Mouse (Mus musculus): ENCODE data around the gene Ihh. TPM values are rescaled to one million over a fixed set of nuclear protein-coding genes. Genes with fewer than 3 reads are reported as not detected.

The Ihh gene
- total and polyA plus RNA-seq, 2 experiments from 2014 or later = 0.16 to 0.21 TPM

DNA sequence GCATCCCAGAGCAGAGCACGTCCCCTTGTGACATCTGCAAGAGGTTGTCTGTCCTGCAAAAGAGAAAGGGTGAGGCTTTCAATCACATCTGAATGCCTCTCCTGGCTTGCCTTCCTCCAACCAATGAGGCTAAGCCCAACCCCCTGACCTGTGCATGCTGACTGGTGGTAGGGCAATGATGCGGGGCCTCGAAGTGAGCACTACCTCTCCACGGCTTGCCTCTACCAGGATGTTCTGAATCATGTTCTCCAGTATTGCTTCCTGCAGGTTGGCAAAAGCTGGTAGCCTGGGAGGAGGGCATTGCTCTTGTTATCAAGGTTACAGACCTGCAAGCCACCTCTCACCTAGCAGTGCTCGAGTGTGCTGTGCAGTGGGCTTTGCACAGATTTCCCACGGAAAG is 49.3 kb downstream of the Ihh start:
- H3K9ac ChIP-seq (replicated peaks; ENCODE audit: low read length, poor library complexity, severe bottlenecking) = no peak overlapping the region
- 29% methylated on average over 6 of the region's 6 CpGs for WGBS
- no peak overlapping the region for H3K4me2 ChIP-seq (ENCODE audit: low read depth, low read length, poor library complexity, severe bottlenecking)
- no peaks in the 10 kb centered on the region for H3K9me3 ChIP-seq (ENCODE audit: low read length)
- no peak for ATAC-seq (ENCODE audit: low FRiP score)
- no peak for DNase-seq (ENCODE audit: low spot score)
- no peak for TF ChIP-seq CTCF (IDR thresholded peaks at IDR 0.05)
- H3K36me3 ChIP-seq (ENCODE audit: insufficient read depth, low read length) = no peaks in the 10 kb centered on the region
- H3K27ac ChIP-seq (ENCODE audit: low read depth, low read length) = no peak overlapping the region
- no peak overlapping the region for H3K4me3 ChIP-seq (ENCODE audit: low read depth, low read length)
- no peaks in the 10 kb centered on the region for H3K4me1 ChIP-seq (ENCODE audit: insufficient read depth, low read length)
- H3K27me3 ChIP-seq (ENCODE audit: insufficient read depth, low read length) = peaks cover 41% of the 10 kb centered on the region

DNA sequence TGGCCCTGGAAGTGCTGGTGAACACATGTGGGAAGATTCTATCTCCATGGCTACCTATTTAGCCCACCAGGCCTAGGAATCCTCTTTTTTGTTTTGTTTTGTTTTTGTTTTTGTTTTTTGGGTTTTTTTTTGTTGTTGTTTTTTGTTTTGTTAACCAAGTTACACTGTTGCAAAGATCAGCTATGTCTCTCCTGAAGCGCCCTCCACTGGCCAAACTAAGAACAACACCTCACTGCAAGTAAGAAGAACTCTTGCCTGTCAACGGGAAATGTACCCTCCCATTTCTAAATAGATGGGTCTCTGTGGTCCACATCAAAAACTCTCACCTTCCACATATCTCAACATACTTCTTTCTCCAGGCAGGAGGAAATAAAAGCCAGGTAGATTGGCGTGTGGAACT is 49.8 kb downstream of the Ihh start:
- no peak overlapping the region for H3K4me3 ChIP-seq (ENCODE audit: low read depth, low read length)
- TF ChIP-seq CTCF (IDR thresholded peaks at IDR 0.05) = peak; percentile 70
- no peak overlapping the region for H3K27ac ChIP-seq (ENCODE audit: low read depth, low read length)
- 10% methylated on average over 3 of the region's 3 CpGs for WGBS
- H3K9me3 ChIP-seq (ENCODE audit: low read length) = no peaks in the 10 kb centered on the region
- ATAC-seq (ENCODE audit: low FRiP score) (no peak), DNase-seq (ENCODE audit: low spot score) (peak; percentile 50)
- no peaks in the 10 kb centered on the region for H3K4me1 ChIP-seq (ENCODE audit: insufficient read depth, low read length)
- H3K27me3 ChIP-seq (ENCODE audit: insufficient read depth, low read length) = peaks cover 45% of the 10 kb centered on the region
- no peak overlapping the region for H3K4me2 ChIP-seq (ENCODE audit: low read depth, low read length, poor library complexity, severe bottlenecking)
- no peak overlapping the region for H3K9ac ChIP-seq (replicated peaks; ENCODE audit: low read length, poor library complexity, severe bottlenecking)
- H3K36me3 ChIP-seq (ENCODE audit: insufficient read depth, low read length) = no peaks in the 10 kb centered on the region

DNA sequence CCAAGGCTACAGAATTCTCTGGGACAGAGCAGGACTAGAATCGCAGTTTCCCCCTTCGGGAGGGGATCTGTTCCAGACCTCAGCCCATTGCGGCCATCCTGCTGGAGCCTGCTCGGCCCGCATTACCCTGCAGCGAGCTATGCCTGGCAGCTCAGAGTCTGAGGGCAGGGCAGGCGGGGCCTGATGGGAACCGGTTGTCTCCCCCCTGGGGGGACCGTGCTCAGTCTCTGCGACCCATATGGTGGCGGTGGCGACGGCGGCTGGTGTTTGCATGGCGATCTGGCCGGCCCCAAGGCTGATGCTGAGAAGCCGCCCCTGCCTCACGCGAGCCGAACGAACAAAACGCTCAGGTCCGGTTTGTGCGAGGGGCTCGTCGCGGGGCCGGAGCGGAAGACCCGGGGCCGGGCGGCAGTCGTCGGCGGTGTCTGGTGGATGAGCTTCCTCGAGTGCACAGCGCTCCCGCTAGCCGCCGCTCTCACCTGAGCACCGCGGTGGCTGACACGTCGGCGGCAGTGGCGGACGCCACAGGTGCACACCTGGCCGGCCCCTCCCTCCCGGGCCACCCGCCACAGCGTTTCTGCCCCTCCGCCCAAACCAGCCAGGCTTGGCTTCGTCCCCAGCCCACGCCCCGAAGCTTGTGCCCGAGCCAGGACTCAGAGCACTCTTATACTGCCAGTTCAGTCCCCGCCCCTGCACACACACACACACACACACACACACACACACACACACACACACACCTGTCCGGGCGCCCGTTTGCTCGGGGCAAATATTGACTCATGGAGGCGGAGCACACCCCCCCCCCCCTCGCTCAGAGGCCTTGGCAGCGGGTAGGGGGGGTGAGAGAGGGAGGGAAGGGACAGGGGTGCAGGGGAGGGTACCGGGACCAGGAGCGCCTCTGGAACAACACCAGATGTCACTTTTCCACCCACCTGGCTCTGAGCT is 50.9 kb downstream of the Ihh start:
- no peak overlapping the region for H3K27ac ChIP-seq (ENCODE audit: low read depth, low read length)
- no peak for DNase-seq (ENCODE audit: low spot score)

DNA sequence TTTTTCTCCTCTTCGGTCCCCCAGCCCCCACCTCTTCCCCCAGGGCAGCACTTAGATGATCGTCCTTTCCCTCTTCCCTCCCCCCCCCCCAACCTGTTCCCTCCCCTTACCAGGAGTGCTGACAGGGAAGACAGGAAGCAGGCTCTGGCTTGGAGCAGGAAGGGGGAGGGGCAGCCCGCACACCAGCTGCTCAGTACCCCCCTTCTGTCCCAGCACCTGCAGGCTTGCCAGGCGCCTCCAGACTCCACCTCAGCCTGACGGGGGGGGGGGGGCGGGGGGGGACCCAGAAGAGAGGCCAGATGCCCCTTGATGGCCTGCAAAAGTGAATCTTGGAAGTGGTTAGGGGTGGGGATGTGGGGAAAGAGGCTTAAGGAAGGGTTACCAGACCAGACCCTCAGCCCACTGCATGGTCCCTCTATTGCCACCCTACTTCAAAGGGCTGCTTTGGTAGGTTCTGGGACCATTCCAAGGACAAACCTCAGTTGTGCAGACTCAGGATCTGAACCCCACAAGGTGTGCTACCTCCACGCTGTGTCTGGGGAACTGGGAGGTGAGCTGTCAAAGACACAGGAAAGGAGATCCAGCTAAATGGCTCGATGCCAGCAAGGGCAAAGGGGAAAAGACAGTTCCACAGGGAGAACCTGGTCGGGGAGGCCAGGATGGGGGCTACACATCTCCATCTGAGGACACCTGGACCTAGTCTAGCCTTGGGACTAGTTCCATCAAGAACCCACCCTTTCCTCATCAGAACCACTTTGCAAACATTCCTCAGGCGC is 52.6 kb downstream of the Ihh start:
- no peaks in the 10 kb centered on the region for H3K36me3 ChIP-seq (ENCODE audit: insufficient read depth, low read length)
- H3K27me3 ChIP-seq (ENCODE audit: insufficient read depth, low read length) = peaks cover 53% of the 10 kb centered on the region
- ATAC-seq (ENCODE audit: low FRiP score) = no peak
- DNase-seq (ENCODE audit: low spot score) = no peak
- H3K4me2 ChIP-seq (ENCODE audit: low read depth, low read length, poor library complexity, severe bottlenecking) = no peak overlapping the region
- no peaks in the 10 kb centered on the region for H3K4me1 ChIP-seq (ENCODE audit: insufficient read depth, low read length)
- no peaks in the 10 kb centered on the region for H3K9me3 ChIP-seq (ENCODE audit: low read length)
- H3K9ac ChIP-seq (replicated peaks; ENCODE audit: low read length, poor library complexity, severe bottlenecking) = no peak overlapping the region
- no peak overlapping the region for H3K4me3 ChIP-seq (ENCODE audit: low read depth, low read length)
- H3K27ac ChIP-seq (ENCODE audit: low read depth, low read length) = no peak overlapping the region
- 13% methylated on average over 9 of the region's 10 CpGs for WGBS
- TF ChIP-seq CTCF (IDR thresholded peaks at IDR 0.05) = no peak

More for the DNA sequence above, 50.9 kb downstream of the Ihh start:
- H3K36me3 ChIP-seq (ENCODE audit: insufficient read depth, low read length) = no peaks in the 10 kb centered on the region
- H3K9ac ChIP-seq (replicated peaks; ENCODE audit: low read length, poor library complexity, severe bottlenecking) = no peak overlapping the region
- no peak for ATAC-seq (ENCODE audit: low FRiP score)
- no peaks in the 10 kb centered on the region for H3K4me1 ChIP-seq (ENCODE audit: insufficient read depth, low read length)
- peak overlapping the region; percentile 31 for H3K4me3 ChIP-seq (ENCODE audit: low read depth, low read length)
- peak overlapping the region; percentile 54 for H3K4me2 ChIP-seq (ENCODE audit: low read depth, low read length, poor library complexity, severe bottlenecking)
- TF ChIP-seq CTCF (IDR thresholded peaks at IDR 0.05) = no peak
- no peaks in the 10 kb centered on the region for H3K9me3 ChIP-seq (ENCODE audit: low read length)
- WGBS = 3% methylated on average over 49 of the region's 66 CpGs
- peaks cover 50% of the 10 kb centered on the region for H3K27me3 ChIP-seq (ENCODE audit: insufficient read depth, low read length)

DNA sequence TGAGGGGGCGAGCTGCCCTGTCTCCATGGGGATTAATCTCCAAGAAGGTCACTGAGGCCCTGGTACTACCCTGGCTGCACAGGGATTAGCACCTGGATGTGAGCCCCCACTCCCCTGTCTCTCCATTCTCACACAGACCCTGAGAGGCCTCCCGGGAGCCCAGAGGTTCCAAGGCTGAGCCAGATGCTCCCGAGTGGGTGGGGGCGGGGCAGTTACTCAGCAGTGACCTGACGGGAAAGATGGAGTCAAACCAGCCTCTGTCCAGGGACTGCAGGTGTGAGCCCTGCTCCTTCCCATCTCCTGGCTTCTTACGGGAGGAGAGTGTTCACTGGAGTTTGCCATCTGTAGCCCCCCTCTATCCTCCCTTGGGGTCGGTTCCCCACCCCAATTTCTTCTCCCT is 53.5 kb downstream of the Ihh start:
- no peak for TF ChIP-seq CTCF (IDR thresholded peaks at IDR 0.05)
- H3K9ac ChIP-seq (replicated peaks; ENCODE audit: low read length, poor library complexity, severe bottlenecking) = no peak overlapping the region
- H3K9me3 ChIP-seq (ENCODE audit: low read length) = no peaks in the 10 kb centered on the region
- H3K36me3 ChIP-seq (ENCODE audit: insufficient read depth, low read length) = no peaks in the 10 kb centered on the region
- 4% methylated on average over 6 of the region's 7 CpGs for WGBS
- no peak overlapping the region for H3K4me3 ChIP-seq (ENCODE audit: low read depth, low read length)
- no peak overlapping the region for H3K27ac ChIP-seq (ENCODE audit: low read depth, low read length)
- H3K27me3 ChIP-seq (ENCODE audit: insufficient read depth, low read length) = peaks cover 58% of the 10 kb centered on the region
- no peak overlapping the region for H3K4me2 ChIP-seq (ENCODE audit: low read depth, low read length, poor library complexity, severe bottlenecking)
- DNase-seq (ENCODE audit: low spot score) = no peak
- peaks cover under 1% of the 10 kb centered on the region; the same call in 1 of the 2 replicates for H3K4me1 ChIP-seq (ENCODE audit: insufficient read depth, low read length)
- no peak for ATAC-seq (ENCODE audit: low FRiP score)

MicroRNAs within 50 kb of the gene (microRNA counts, 519-probe panel; counts per million panel counts)
- microRNA mmu-miR-375 = 528 counts per million, percentile 58 among the panel's probes with 10 or more counts

Small RNAs within 50 kb of the gene (microRNA-seq; reads per million reads assigned to microRNA genes)
- gene Mir375 (ENCODE audit: borderline number of aligned reads) = 298 reads per million, percentile 58 among the genes with 10 or more reads in this experiment

Other genes with a start within 250 kb of the Ihh start
- 4.4 TPM in 2 replicates for gene Cyp27a1, start 238.1 kb downstream of the Ihh start, total RNA-seq (2014; rRNA removed)
- gene Cyp27a1, start 238.1 kb downstream of the Ihh start, polyA plus RNA-seq (2015; fragmentation: Nextera tagmentation; extraction: Ambion mirVana) = 2.3 and 2.6 TPM in 2 replicates
- 0.11 TPM in 1 of 2 replicates, not detected in the other for gene Prkag3, start 202.5 kb downstream of the Ihh start, total RNA-seq (2014; rRNA removed)
- gene Prkag3, start 202.5 kb downstream of the Ihh start, polyA plus RNA-seq (2015; fragmentation: Nextera tagmentation; extraction: Ambion mirVana) = 0.09 TPM in 1 of 2 replicates, not detected in the other
- 6.2 and 8.4 TPM in 2 replicates for gene Wnt6, start 179.8 kb downstream of the Ihh start, total RNA-seq (2014; rRNA removed)
- gene Wnt6, start 179.8 kb downstream of the Ihh start, polyA plus RNA-seq (2015; fragmentation: Nextera tagmentation; extraction: Ambion mirVana) = 6.3 and 6.6 TPM in 2 replicates
- 0.09 and 0.82 TPM in 2 replicates for gene Wnt10a, start 160.2 kb downstream of the Ihh start, total RNA-seq (2014; rRNA removed)
- gene Wnt10a, start 160.2 kb downstream of the Ihh start, polyA plus RNA-seq (2015; fragmentation: Nextera tagmentation; extraction: Ambion mirVana) = 0.10 and 0.38 TPM in 2 replicates
- gene Cdk5r2, start 96.7 kb downstream of the Ihh start, total RNA-seq (2014; rRNA removed) = 64.0 and 70.2 TPM in 2 replicates
- gene Cdk5r2, start 96.7 kb downstream of the Ihh start, polyA plus RNA-seq (2015; fragmentation: Nextera tagmentation; extraction: Ambion mirVana) = 15.4 and 17.8 TPM in 2 replicates
- 3.4 and 3.8 TPM in 2 replicates for gene Fev, start 66.3 kb downstream of the Ihh start, total RNA-seq (2014; rRNA removed)
- gene Fev, start 66.3 kb downstream of the Ihh start, polyA plus RNA-seq (2015; fragmentation: Nextera tagmentation; extraction: Ambion mirVana) = 1.8 and 2.3 TPM in 2 replicates
- gene Cryba2, start 58.5 kb downstream of the Ihh start, total RNA-seq (2014; rRNA removed) = not detected in 2 replicates
- gene Cryba2, start 58.5 kb downstream of the Ihh start, polyA plus RNA-seq (2015; fragmentation: Nextera tagmentation; extraction: Ambion mirVana) = 0.49 and 0.80 TPM in 2 replicates
- gene Cfap65, start 16.1 kb downstream of the Ihh start, total RNA-seq (2014; rRNA removed) = 4.0 and 4.1 TPM in 2 replicates
- 0.94 and 1.5 TPM in 2 replicates for gene Cfap65, start 16.1 kb downstream of the Ihh start, polyA plus RNA-seq (2015; fragmentation: Nextera tagmentation; extraction: Ambion mirVana)
- 1.8 and 2.4 TPM in 2 replicates for gene Nhej1, start 173.5 kb upstream of the Ihh start, total RNA-seq (2014; rRNA removed)
- 2.9 and 3.4 TPM in 2 replicates for gene Nhej1, start 173.5 kb upstream of the Ihh start, polyA plus RNA-seq (2015; fragmentation: Nextera tagmentation; extraction: Ambion mirVana)
- gene Slc23a3, start 182.2 kb upstream of the Ihh start, total RNA-seq (2014; rRNA removed) = not detected in 2 replicates
- gene Slc23a3, start 182.2 kb upstream of the Ihh start, polyA plus RNA-seq (2015; fragmentation: Nextera tagmentation; extraction: Ambion mirVana) = not detected in 2 replicates
- 50.5 and 51.4 TPM in 2 replicates for gene Cnppd1, start 191.0 kb upstream of the Ihh start, total RNA-seq (2014; rRNA removed)
- 48.4 and 50.2 TPM in 2 replicates for gene Cnppd1, start 191.0 kb upstream of the Ihh start, polyA plus RNA-seq (2015; fragmentation: Nextera tagmentation; extraction: Ambion mirVana)
- gene Retreg2, start 191.1 kb upstream of the Ihh start, total RNA-seq (2014; rRNA removed) = 220 and 228 TPM in 2 replicates
- gene Retreg2, start 191.1 kb upstream of the Ihh start, polyA plus RNA-seq (2015; fragmentation: Nextera tagmentation; extraction: Ambion mirVana) = 145 TPM in 2 replicates
- 28.5 and 38.4 TPM in 2 replicates for gene Zfand2b, start 217.0 kb upstream of the Ihh start, total RNA-seq (2014; rRNA removed)
- gene Zfand2b, start 217.0 kb upstream of the Ihh start, polyA plus RNA-seq (2015; fragmentation: Nextera tagmentation; extraction: Ambion mirVana) = 41.1 and 42.5 TPM in 2 replicates
- 43.5 and 44.6 TPM in 2 replicates for gene Abcb6, start 228.7 kb upstream of the Ihh start, total RNA-seq (2014; rRNA removed)
- gene Abcb6, start 228.7 kb upstream of the Ihh start, polyA plus RNA-seq (2015; fragmentation: Nextera tagmentation; extraction: Ambion mirVana) = 46.7 and 49.1 TPM in 2 replicates
- 20.1 and 27.7 TPM in 2 replicates for gene Ankzf1, start 240.5 kb upstream of the Ihh start, total RNA-seq (2014; rRNA removed)
- gene Ankzf1, start 240.5 kb upstream of the Ihh start, polyA plus RNA-seq (2015; fragmentation: Nextera tagmentation; extraction: Ambion mirVana) = 15.7 and 17.0 TPM in 2 replicates
- gene Atg9a, start 240.5 kb upstream of the Ihh start, total RNA-seq (2014; rRNA removed) = 97.0 and 135 TPM in 2 replicates
- gene Atg9a, start 240.5 kb upstream of the Ihh start, polyA plus RNA-seq (2015; fragmentation: Nextera tagmentation; extraction: Ambion mirVana) = 71.8 and 75.6 TPM in 2 replicates

All from midbrain, postnatal 0 days (tissue).